Mouse (Mus musculus): ENCODE data around the gene Patz1. TPM values are rescaled to one million over a fixed set of nuclear protein-coding genes. Genes with fewer than 3 reads are reported as not detected.

Patz1 gene
- total RNA-seq, 2 experiments from 2014 or later, result 34.9 to 38.5 TPM

DNA sequence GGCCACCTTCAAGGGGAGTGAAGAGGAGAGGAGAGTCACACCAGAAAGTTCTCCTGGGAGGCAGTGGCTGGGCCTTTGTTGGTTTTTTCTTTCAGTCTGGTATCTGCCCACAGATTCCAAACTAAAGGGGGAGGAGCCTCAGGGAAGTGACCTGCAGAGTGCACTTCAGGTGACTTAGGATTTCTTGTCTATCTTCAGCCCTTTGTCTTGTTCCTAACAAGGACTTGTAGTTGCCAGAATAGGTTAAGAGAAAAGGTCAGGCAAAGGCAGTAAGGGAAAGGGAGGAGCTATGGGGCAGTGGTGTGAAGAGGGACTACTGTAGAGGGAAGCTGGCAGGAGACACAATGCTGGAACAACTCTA, 59.1 kb downstream of the Patz1 start:
- intact Hi-C loops (cut with DNase I), result loop anchor here (2.0 to 5.0 kb wide), 2 partner anchors 61 to 164 kb away; partner anchors contain the start of genes Limk2 and Selenom
- no peak for DNase-seq

DNA sequence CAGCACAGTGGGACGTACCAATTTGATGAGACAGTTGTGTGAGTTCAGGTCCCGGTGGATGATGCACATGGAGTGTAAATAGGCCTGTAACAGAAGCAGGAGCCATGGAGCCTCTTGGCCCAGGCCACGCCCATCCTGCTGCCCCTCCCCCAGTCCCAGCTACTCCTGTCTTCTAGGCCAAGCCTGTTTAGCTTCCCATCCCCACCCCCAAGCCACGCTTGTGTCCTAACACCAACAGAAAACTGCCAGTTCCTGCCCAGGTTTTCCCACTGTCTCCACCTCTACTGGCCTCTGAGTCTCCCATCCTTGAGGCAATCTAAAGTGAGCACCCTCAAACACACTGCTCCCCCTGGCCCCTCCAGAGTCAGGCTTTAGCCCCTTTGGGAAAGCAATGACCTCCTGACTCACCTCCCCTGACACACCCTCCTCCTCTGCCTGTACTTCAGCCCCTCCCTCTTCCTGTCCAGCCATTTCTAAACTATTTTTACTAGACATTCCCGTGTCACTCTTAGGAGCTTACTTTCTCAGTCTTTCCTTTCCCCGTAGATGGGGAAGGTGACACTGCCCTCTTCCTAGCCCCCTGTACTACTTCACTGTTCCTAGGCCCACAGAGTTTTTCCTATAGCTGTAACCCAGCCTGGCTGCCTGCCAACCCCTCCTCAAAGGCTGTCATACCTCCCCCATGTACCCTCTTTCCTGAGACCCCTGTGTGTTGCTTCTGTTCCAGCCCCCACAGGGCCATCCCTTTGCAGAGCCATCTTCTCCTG, 60.1 kb downstream of the Patz1 start:
- intact Hi-C loops (cut with DNase I), result loop anchor here (5.0 kb wide), 1 partner anchor 164 kb away; the partner anchor contains the start of gene Selenom
- DNase-seq, result peak; percentile 47 to 55

DNA sequence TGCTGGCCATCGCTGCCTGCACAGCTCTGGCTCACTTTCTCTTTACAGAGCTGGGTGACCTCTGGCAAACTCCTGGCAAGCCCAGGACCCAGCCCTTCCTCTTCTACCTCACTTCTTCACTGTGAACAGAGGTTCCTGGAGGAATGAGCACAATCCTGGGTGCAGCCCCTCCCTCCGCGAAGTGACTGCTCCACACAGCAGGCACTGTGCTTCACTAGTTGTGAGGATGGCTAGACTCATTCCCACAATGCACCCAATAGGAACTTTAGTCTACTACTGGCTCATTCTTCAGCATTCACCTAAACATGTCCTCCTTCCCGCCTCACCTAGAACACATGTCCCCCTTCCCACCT, 60.6 kb downstream of the Patz1 start:
- DNase-seq, result no peak
- intact Hi-C loops (cut with DNase I), result loop anchor here (5.0 kb wide), 1 partner anchor 163 kb away; the partner anchor contains the start of gene Selenom

DNA sequence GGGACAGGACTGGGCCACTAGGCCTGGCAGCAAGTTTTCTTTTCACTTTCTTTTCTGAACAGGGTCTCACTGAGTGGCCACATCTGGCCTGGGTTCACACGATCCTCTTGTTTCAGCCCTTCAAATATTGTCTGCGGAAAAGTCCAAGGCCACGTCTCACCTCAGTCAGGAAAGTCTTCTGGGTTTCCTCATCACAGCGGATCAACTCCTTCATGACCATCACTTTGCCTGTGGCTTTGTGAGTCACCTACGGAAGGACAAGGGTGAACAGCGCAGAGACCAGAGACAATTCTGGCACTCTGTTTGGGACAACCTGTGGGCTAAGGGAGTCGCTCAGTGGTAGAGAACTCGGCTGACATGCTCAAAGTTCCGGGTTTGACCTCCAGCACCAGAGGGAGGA, 63.5 kb downstream of the Patz1 start:
- no peak for DNase-seq
- intact Hi-C loops (cut with DNase I), result no loop called here

DNA sequence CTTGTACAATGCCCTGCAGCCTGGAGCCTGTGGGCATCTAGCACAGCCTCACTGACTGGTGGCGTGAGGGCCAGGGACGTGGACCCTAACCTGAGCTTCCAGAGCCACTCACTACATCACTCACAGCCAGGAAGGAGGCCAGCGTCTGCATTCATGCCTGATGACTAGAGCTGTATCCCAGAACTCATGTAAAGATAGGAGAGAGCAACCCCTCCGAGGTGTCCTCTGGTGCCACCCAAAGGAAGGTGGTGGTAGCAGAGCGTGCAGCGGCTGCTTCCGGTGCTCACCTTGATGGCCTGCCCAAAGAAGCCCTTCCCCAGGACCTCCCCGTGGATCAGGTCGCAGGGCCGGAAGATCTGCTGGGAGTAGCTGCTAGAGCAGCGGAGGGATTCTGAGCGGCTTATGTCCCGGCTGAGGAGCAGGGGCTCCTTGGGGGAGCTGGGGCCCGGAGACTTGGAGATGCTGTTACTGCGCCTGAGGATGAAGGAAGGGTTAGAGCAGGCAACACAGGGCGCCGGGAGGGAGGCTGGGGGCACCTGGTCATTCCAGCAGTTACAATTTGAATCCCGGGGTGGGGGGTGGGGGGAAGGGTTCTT, 64.4 kb downstream of the Patz1 start:
- intact Hi-C loops (cut with DNase I), result no loop called here
- DNase-seq, result peak in 1 of 2 experiments; percentile 44

Other genes starting within 250 kb of the Patz1 start
- 10 to 100 TPM; 27.5 to 28.7 TPM for gene Sfi1, start 95.4 kb upstream of the Patz1 start, total RNA-seq (2021)
- 10 to 100 TPM; 53.7 to 60.1 TPM for gene Eif4enif1, start 86.5 kb upstream of the Patz1 start, total RNA-seq (2021)
- 10 to 100 TPM; 72.2 to 78.9 TPM for gene Drg1, start 22.5 kb upstream of the Patz1 start, total RNA-seq (2021)
- gene Pik3ip1, start 41.5 kb downstream of the Patz1 start, total RNA-seq (2021), result 10 to 100 TPM; 25.2 to 31.0 TPM
- gene Limk2, start 120.3 kb downstream of the Patz1 start, total RNA-seq (2021), result 10 to 100 TPM; 25.2 to 27.7 TPM
- gene Rnf185, start 163.5 kb downstream of the Patz1 start, total RNA-seq (2021), result 10 to 100 TPM; 27.9 to 28.0 TPM
- gene Pla2g3, start 199.4 kb downstream of the Patz1 start, total RNA-seq (2021), result under 1 TPM in 1 of 2 experiments, not detected in 1; 0.10 TPM
- gene Inpp5j, start 215.9 kb downstream of the Patz1 start, total RNA-seq (2021), result 10 to 100 TPM; 15.4 to 19.1 TPM
- 10 to 100 TPM; 57.2 to 57.3 TPM for gene Selenom, start 225.8 kb downstream of the Patz1 start, total RNA-seq (2021)

Data from heart, postnatal 10 days (tissue).